Mouse (Mus musculus) heart, postnatal 10 days (tissue): ENCODE results near the gene Col5a1. TPM values are rescaled to one million over a fixed set of nuclear protein-coding genes. Genes with fewer than 3 reads are reported as not detected.

Experiments used
- DNase-seq, 2 experiments: peaks; one replicate each; pipeline ENCODE4 v3.0.0; 2021
- intact Hi-C: fragments of 180-260 bp; cut with DNase I; formaldehyde crosslinking; loops from one replicate; pipeline ENCODE4 v1.15.1; 2025
- total RNA-seq, 2 experiments: library from RNA; stranded (reverse); gene quantifications; 2 replicates each; pipeline ENCODE4 v1.2.3; 2021

Gene Col5a1
- total RNA-seq, 2 experiments from 2014 or later, result 157 to 164 TPM

DNA sequence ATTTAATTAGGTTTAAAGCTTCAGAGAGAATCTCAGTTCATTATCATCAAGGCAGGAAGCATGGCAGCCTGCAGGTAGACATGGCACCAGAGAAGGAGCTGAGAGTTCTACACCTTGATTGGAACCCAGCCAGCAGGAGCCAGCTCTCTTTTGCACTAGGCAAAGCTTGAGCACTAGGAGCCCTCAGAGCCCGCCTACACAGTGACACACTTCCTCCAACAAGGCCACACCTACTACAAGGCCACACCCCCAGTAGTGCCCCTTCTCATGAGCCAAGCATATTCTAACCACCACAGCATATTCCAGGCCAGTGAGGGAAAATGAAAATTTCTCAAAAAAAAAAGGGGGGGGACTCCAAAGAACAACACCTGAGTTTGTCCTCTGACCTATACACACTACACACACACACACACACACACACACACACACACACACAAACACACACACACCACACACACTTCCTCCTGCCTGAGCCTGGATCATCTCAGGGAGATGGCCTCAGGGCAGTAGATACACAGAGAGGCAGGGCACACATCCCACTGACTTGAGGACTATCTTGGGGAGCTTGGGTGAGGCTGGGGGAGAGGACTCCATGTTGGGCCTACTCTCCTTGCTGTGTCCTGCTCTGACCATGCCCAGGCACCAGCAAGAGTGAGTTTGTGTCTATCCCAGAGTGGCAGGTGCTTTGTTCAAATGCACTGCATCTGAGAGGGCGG, 181.8 kb downstream of the Col5a1 start:
- intact Hi-C loops, result no loop called here

DNA sequence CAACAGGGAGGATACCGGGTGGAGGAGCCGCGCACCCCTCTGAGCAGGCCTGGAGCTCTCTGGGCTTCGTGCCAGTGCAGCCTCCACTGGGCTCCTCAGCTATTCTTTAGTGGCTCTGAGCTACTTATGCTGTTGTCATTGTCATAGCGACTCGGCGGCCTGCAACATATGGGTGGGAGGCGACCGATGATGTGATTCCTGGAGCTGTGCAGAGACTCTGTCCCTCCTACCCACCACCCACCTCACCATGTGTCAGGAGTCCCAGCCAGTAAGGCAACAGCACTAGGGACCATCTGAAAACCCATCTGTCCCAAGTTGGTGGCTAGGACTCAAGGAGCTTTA, 182.3 kb downstream of the Col5a1 start:
- no peak for DNase-seq
- intact Hi-C loops, result no loop called here

More for the DNA sequence above, 181.8 kb downstream of the Col5a1 start:
- DNase-seq, result no peak

DNA sequence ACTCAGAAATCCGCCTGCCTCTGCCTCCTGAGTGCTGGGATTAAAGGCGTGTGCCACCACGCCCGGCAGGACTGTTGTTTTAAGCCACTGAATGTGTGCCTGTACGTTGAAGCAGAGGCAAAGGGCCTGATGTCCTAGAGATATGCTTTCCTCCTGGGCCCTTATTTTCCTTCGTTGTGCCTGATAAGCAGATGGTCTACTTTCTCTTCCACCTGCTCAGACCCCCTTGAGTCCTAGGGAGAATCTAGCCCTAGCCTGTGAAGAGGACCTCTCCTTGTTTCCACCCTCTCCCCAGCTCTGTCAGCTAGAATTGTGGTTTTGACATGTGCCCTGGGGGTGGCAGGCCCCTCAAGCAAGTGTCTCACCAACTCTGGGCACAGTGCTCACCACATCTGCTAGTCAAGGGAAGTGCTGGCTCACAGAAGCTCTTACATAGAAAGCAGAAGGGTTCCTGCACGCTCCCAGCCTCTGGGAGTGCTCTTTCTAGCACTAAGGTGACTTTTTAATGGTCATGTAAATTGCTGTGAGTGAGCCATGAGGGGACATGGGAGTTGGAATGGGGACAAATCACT, 189.5 kb downstream of the Col5a1 start:
- intact Hi-C loops, result no loop called here

DNA sequence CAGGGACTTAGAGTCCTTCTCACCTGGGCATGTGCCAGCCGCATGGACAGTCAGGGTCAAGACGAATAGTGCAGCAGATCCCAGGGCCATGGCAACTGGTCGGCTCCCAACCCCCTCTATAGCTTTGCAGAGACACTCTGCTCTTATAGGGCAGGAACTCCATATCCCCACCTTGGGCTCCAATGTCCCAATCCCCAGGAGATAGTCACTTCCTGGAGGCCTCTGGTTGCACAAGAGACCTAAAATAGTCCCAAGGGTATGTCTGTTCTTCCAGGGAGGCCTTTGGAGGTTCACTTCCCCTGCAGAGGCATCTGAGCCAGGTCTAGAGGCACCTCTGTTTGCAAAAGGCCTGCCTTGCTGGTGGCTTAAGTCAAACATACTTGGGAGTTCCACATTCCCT, 198.5 kb downstream of the Col5a1 start, which contains the start of gene Fcnb:
Gene Fcnb (minus strand): TSS at position 118 of the 400 bp plus-strand sequence.
- intact Hi-C loops, result no loop called here
- DNase-seq, result no peak

More for the DNA sequence above, 189.5 kb downstream of the Col5a1 start:
- no peak for DNase-seq

DNA sequence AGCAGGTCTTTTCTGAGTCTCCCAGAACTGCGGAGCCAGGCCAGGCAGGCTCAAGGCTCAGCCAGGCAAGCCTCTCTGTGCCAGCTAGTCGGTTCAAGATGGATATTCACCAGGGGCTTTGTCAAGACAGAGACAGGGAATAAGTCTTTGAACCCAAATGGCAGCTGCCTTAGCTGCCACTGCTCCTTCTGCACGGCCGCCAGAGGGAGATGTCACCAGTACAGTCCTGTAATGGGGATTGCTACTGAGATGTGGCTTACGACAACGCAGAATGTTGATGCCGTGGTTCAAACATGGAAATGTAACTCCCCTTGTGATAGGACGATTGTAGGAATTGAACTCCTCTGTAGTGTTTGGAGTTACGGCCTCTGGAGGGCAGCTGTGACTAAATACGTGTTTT, 199.9 kb downstream of the Col5a1 start:
- intact Hi-C loops, result no loop called here
- no peak for DNase-seq

DNA sequence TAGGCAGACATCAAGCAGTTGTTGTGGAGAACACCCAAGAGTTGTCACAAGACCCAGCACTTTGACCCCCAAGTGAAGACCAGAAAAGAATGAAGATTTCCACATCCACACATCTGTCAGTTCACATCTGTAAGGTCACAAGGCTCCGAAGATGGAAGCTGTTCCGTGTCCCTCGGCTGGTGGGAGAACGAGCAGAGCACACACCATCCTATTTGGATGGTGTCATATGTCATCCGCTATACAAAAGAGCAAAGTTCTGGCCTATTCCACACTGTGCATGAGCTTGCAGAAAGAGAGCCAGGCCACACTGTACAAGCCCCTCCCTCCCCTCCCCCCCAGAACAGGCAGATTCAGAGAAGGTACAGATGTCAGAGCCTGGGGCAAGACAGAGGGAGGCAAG, 202.9 kb downstream of the Col5a1 start:
- DNase-seq, result no peak
- intact Hi-C loops, result no loop called here

Other genes with a start within 250 kb of the Col5a1 start
- 10 to 100 TPM; 38.6 to 42.5 TPM for gene Rxra, start 210.0 kb upstream of the Col5a1 start, total RNA-seq
- not detected for gene Fcnb, start 198.5 kb downstream of the Col5a1 start, total RNA-seq